ENCODE assay signal across 12 mouse cellular contexts in genomic region chr15:100337847-100338246, GRCm38 (mm10). TPM values are rescaled to one million over a fixed set of nuclear protein-coding genes. Genes with fewer than 3 reads are reported as not detected.
DNase-seq lines count a peak whose midpoint lies in the region; ATAC-seq and TF ChIP-seq lines count a peak whose summit lies in the region.
"Not testable (repeated sequence)": the region's sequence is repeated elsewhere in the genome, so short reads cannot be mapped to it uniquely, and the experiment has no call there.
"Had no signal": no experiment of that assay in that cellular context is flagged by ENCODE, and none has a peak within 500 bp of the region (broad histone marks: within the 10 kb centered on the region; RNA-seq: fewer than 3 reads in every experiment).

No protein-coding gene starts in this region.

- not testable (repeated sequence) for H3K9ac ChIP-seq in liver, embryonic 16.5 days (ENCODE audit: low read depth, low read length); stomach, postnatal 0 days (ENCODE audit: low read length)

- TF ChIP-seq EP300 in stomach, postnatal 0 days (optimal IDR thresholded peaks at IDR 0.05), result not testable (repeated sequence)

- H3K36me3 ChIP-seq in embryonic facial prominence, embryonic 10.5 days (replicated peaks); liver, embryonic 16.5 days (ENCODE audit: control insufficient read depth, insufficient read depth); stomach, postnatal 0 days (ENCODE audit: control insufficient read depth, insufficient read depth, low read length): not testable (repeated sequence)

- not testable (repeated sequence) for H3K4me1 ChIP-seq in embryonic facial prominence, embryonic 10.5 days; liver, embryonic 16.5 days (ENCODE audit: control insufficient read depth, low read depth, low read length); stomach, postnatal 0 days (replicated peaks; ENCODE audit: control insufficient read depth, insufficient read depth)

- not testable (repeated sequence) for H3K4me3 ChIP-seq in embryonic facial prominence, embryonic 10.5 days; liver, embryonic 16.5 days (ENCODE audit: low read depth, low read length); stomach, postnatal 0 days (ENCODE audit: low read depth, low read length)

- 0 out of 2 replicates have a peak, but pooled peaks have one; percentile 33 for ATAC-seq in liver, embryonic 16.5 days (ENCODE audit: low read depth)
- ATAC-seq in monocyte, adult 5-6 weeks (replicated peaks; ENCODE audit: insufficient number of reproducible peaks, low FRiP score, low TSS enrichment, poor library complexity, severe bottlenecking), result peak; percentile 62; the same call in 1 of the 2 replicates
- ATAC-seq in stomach, postnatal 0 days (ENCODE audit: low FRiP score, low TSS enrichment), result peak; percentile 61; the same call in 1 of the 2 replicates

- 47% methylated on average over 10 of the region's 10 CpGs for WGBS in embryonic facial prominence, embryonic 10.5 days
- 27% methylated on average over 10 of the region's 10 CpGs for WGBS in liver, embryonic 16.5 days (ENCODE audit: insufficient replicate concordance)
- 20% methylated on average over 10 of the region's 10 CpGs for WGBS in stomach, postnatal 0 days

- H3K27me3 ChIP-seq in embryonic facial prominence, embryonic 10.5 days (replicated peaks; ENCODE audit: low read depth, poor library complexity, severe bottlenecking); liver, embryonic 16.5 days (ENCODE audit: control insufficient read depth, insufficient read depth, low read depth, low read length); stomach, postnatal 0 days (ENCODE audit: control insufficient read depth, insufficient read depth, low read length): not testable (repeated sequence)

- not testable (repeated sequence) for H3K27ac ChIP-seq in embryonic facial prominence, embryonic 10.5 days (replicated peaks); liver, embryonic 16.5 days (ENCODE audit: low read length); stomach, postnatal 0 days (replicated peaks)

- DNase-seq in B cell, adult 2 months, result peak; percentile 70 to 73
- DNase-seq in adrenal gland, postnatal 14 days, result peak; percentile 76
- peak; percentile 41 for DNase-seq in embryonic facial prominence, embryonic 10.5 days (ENCODE audit: low spot score)
- DNase-seq in heart, postnatal 10 days, result peak; percentile 56 to 70
- peak; percentile 80 for DNase-seq in kidney, postnatal 14 days
- peak; percentile 48 for DNase-seq in stomach, postnatal 0 days (ENCODE audit: low spot score)

- TF ChIP-seq CTCF in stomach, postnatal 0 days (IDR thresholded peaks at IDR 0.05; ENCODE audit: low read depth), result peak; percentile 68

- not testable (repeated sequence) for H3K4me2 ChIP-seq in liver, embryonic 16.5 days (ENCODE audit: low read depth, low read length); stomach, postnatal 0 days (replicated peaks; ENCODE audit: low read depth)

- not testable (repeated sequence) for H3K9me3 ChIP-seq in embryonic facial prominence, embryonic 10.5 days; liver, embryonic 16.5 days (replicated peaks; ENCODE audit: control insufficient read depth, low read length); stomach, postnatal 0 days (ENCODE audit: control insufficient read depth, low read length)

- intact Hi-C loops in heart, postnatal 10 days (cut with DNase I), result loop anchor here (5.0 kb wide), 1 partner anchor 124 kb away; no protein-coding TSS in a partner anchor

RNA-seq across cellular contexts. Expression of gene Mettl7a3, which starts 3.1 kb away (rescaled TPM):
- 0.26 TPM in 1 of 2 replicates, not detected in the other for total RNA-seq in adrenal gland, postnatal 14 days (2021)
- not detected in 2 replicates for polyA plus RNA-seq in embryonic facial prominence, embryonic 10.5 days (2016; fragmentation: Nextera tagmentation; extraction: Ambion mirVana)
- not detected for total RNA-seq in heart, postnatal 10 days (2021)
- not detected in 2 replicates for polyA plus RNA-seq in liver, embryonic 16.5 days (2015; fragmentation: Nextera tagmentation; extraction: Ambion mirVana)
- total RNA-seq in monocyte, adult 5-6 weeks (2017), result not detected in 3 replicates
- polyA plus RNA-seq in stomach, postnatal 0 days (2015; fragmentation: Nextera tagmentation; extraction: Ambion mirVana), result not detected in 2 replicates
- polyA plus RNA-seq: kidney, embryonic 15.5 days; midbrain, embryonic 11.5 days had no signal

RNA-seq across cellular contexts. Expression of gene Methig1, which starts 15.1 kb away (rescaled TPM):
- total RNA-seq in adrenal gland, postnatal 14 days (2021), result 0.68 and 0.78 TPM in 2 replicates
- polyA plus RNA-seq in embryonic facial prominence, embryonic 10.5 days (2016; fragmentation: Nextera tagmentation; extraction: Ambion mirVana), result not detected in 2 replicates
- not detected for total RNA-seq in heart, postnatal 10 days (2021)
- 0.08 and 0.13 TPM in 2 replicates for polyA plus RNA-seq in liver, embryonic 16.5 days (2015; fragmentation: Nextera tagmentation; extraction: Ambion mirVana)
- total RNA-seq in monocyte, adult 5-6 weeks (2017), result not detected in 3 replicates
- 0.17 TPM in 1 of 2 replicates, not detected in the other for polyA plus RNA-seq in stomach, postnatal 0 days (2015; fragmentation: Nextera tagmentation; extraction: Ambion mirVana)
- total RNA-seq: gastrocnemius, postnatal 25 days had no signal
- polyA plus RNA-seq: cortical plate, adult 2 months; midbrain, embryonic 11.5 days had no signal

RNA-seq across cellular contexts. Expression of gene Mettl7a2, which starts 15.2 kb away (rescaled TPM):
- 1.5 and 2.2 TPM in 2 replicates for total RNA-seq in adrenal gland, postnatal 14 days (2021)
- polyA plus RNA-seq in embryonic facial prominence, embryonic 10.5 days (2016; fragmentation: Nextera tagmentation; extraction: Ambion mirVana), result not detected in 2 replicates
- total RNA-seq in heart, postnatal 10 days (2021), result under 1 TPM; 0.45 to 0.53 TPM
- polyA plus RNA-seq in liver, embryonic 16.5 days (2015; fragmentation: Nextera tagmentation; extraction: Ambion mirVana), result not detected in 2 replicates
- not detected in 3 replicates for total RNA-seq in monocyte, adult 5-6 weeks (2017)
- polyA plus RNA-seq in stomach, postnatal 0 days (2015; fragmentation: Nextera tagmentation; extraction: Ambion mirVana), result not detected in 2 replicates
- polyA plus RNA-seq: cortical plate, adult 2 months; kidney, embryonic 15.5 days; midbrain, embryonic 11.5 days had no signal

RNA-seq across cellular contexts. Expression of gene Higd1c, which starts 26.5 kb away (rescaled TPM):
- total RNA-seq in adrenal gland, postnatal 14 days (2021), result 0.83 TPM in 1 of 2 replicates, not detected in the other
- polyA plus RNA-seq in embryonic facial prominence, embryonic 10.5 days (2016; fragmentation: Nextera tagmentation; extraction: Ambion mirVana), result not detected in 2 replicates
- not detected for total RNA-seq in heart, postnatal 10 days (2021)
- polyA plus RNA-seq in liver, embryonic 16.5 days (2015; fragmentation: Nextera tagmentation; extraction: Ambion mirVana), result not detected in 2 replicates
- total RNA-seq in monocyte, adult 5-6 weeks (2017), result not detected in 3 replicates
- not detected in 2 replicates for polyA plus RNA-seq in stomach, postnatal 0 days (2015; fragmentation: Nextera tagmentation; extraction: Ambion mirVana)
- total RNA-seq: gastrocnemius, postnatal 25 days had no signal
- polyA plus RNA-seq: cortical plate, adult 2 months; midbrain, embryonic 11.5 days had no signal

RNA-seq across cellular contexts. Expression of gene Mettl7a1, which starts 33.9 kb away (rescaled TPM):
- total RNA-seq in adrenal gland, postnatal 14 days (2021), result 83.1 and 102 TPM in 2 replicates
- 3.3 and 4.6 TPM in 2 replicates for polyA plus RNA-seq in embryonic facial prominence, embryonic 10.5 days (2016; fragmentation: Nextera tagmentation; extraction: Ambion mirVana)
- total RNA-seq in heart, postnatal 10 days (2021), result 10 to 100 TPM; 19.6 to 22.9 TPM
- 12.6 and 13.5 TPM in 2 replicates for polyA plus RNA-seq in liver, embryonic 16.5 days (2015; fragmentation: Nextera tagmentation; extraction: Ambion mirVana)
- total RNA-seq in monocyte, adult 5-6 weeks (2017), result 53.6 to 87.9 TPM (median 82.4 TPM) in 3 replicates
- polyA plus RNA-seq in stomach, postnatal 0 days (2015; fragmentation: Nextera tagmentation; extraction: Ambion mirVana), result 9.1 and 9.5 TPM in 2 replicates
